Mouse (Mus musculus): ENCODE measurements around the gene Cd8b1.

- no peak for TF ChIP-seq CTCF (IDR thresholded peaks at IDR 0.05)
- TF ChIP-seq EP300 (IDR thresholded peaks at IDR 0.05) = no peak
These were observed 16.4 kb downstream of the Cd8b1 start for GRCm38 (mm10) chr6:71338941-71339340.

Measured in lung, postnatal 0 days (tissue).